Mouse (Mus musculus) right cerebral cortex, postnatal 25 days (tissue): ENCODE data around the gene Chit1.

ENCODE experiments used
- DNase-seq: peaks from one replicate; pipeline ENCODE4 v3.0.0; 2022

Gene Chit1

GRCm38 (mm10) chr1:134079477-134080163, 31.4 kb upstream of the Chit1 start:
- DNase-seq = no peak

- no peak for DNase-seq
Measured at GRCm38 (mm10) chr1:134080406-134080805, 30.6 kb upstream of the Chit1 start.

GRCm38 (mm10) chr1:134080881-134081450, 30.1 kb upstream of the Chit1 start:
- no peak for DNase-seq

GRCm38 (mm10) chr1:134082987-134083516, 28.0 kb upstream of the Chit1 start:
- DNase-seq = peak; percentile 74

- no peak for DNase-seq
Measured at GRCm38 (mm10) chr1:134083676-134084075, 27.4 kb upstream of the Chit1 start.

GRCm38 (mm10) chr1:134084128-134084527, 26.9 kb upstream of the Chit1 start:
- no peak for DNase-seq

GRCm38 (mm10) chr1:134086017-134086416, 25.0 kb upstream of the Chit1 start:
- no peak for DNase-seq

GRCm38 (mm10) chr1:134086811-134087398, 24.1 kb upstream of the Chit1 start:
- DNase-seq = no peak

GRCm38 (mm10) chr1:134089074-134089473, 22.0 kb upstream of the Chit1 start:
- DNase-seq = no peak

- no peak for DNase-seq
Measured at GRCm38 (mm10) chr1:134091851-134092250, 19.2 kb upstream of the Chit1 start.

- DNase-seq = no peak
Measured at GRCm38 (mm10) chr1:134092368-134092767, 18.7 kb upstream of the Chit1 start.

- DNase-seq = peak; percentile 93
Measured at GRCm38 (mm10) chr1:134092852-134093770, 17.9 kb upstream of the Chit1 start.

- DNase-seq = no peak
Measured at GRCm38 (mm10) chr1:134093771-134094526, 17.1 kb upstream of the Chit1 start.

GRCm38 (mm10) chr1:134095033-134095612, 15.9 kb upstream of the Chit1 start:
- DNase-seq = no peak

GRCm38 (mm10) chr1:134095721-134096120, 15.3 kb upstream of the Chit1 start:
- DNase-seq = no peak

GRCm38 (mm10) chr1:134096264-134096934, 14.6 kb upstream of the Chit1 start:
- no peak for DNase-seq

- DNase-seq = no peak
Measured at GRCm38 (mm10) chr1:134097080-134097855, 13.8 kb upstream of the Chit1 start.

- DNase-seq = no peak
Measured at GRCm38 (mm10) chr1:134097956-134098725, 12.9 kb upstream of the Chit1 start.

GRCm38 (mm10) chr1:134098726-134099515, 12.1 kb upstream of the Chit1 start:
- DNase-seq = peak; percentile 50
